Mouse (Mus musculus) liver, embryonic 11.5 days (tissue): Measurements from ENCODE around the gene Zfp428. TPM values are rescaled to one million over a fixed set of nuclear protein-coding genes. Genes with fewer than 3 reads are reported as not detected.

Experiments
- ATAC-seq: fragments of 200-750 bp; cut with Nextera tagmentation; replicated peaks from 2 replicates; pipeline ENCODE4 v1.8.0; 2017; ENCODE audit warnings: moderate number of reproducible peaks, mild to moderate bottlenecking, moderate TSS enrichment, moderate library complexity; ENCODE audit not compliant: low FRiP score
- DNase-seq: peaks from one replicate; pipeline ENCODE4 v3.0.0-alpha.2; 2017; ENCODE audit warnings: low spot score
- H3K27ac ChIP-seq: fragments of 300-500 bp; sonication (generic); 2 replicates; pipeline ENCODE4 v1.5.1; 2014; ENCODE audit warnings: mild to moderate bottlenecking, low read depth, low read length, control low read depth
- H3K27me3 ChIP-seq: fragments of 300-500 bp; sonication (generic); replicated peaks from 2 replicates; pipeline ENCODE4 v1.6.1; 2014; ENCODE audit warnings: low read length, mixed read lengths; ENCODE audit not compliant: control insufficient read depth, insufficient read depth
- H3K36me3 ChIP-seq: fragments of 300-500 bp; sonication (generic); 2 replicates; pipeline ENCODE4 v1.6.1; 2014; ENCODE audit warnings: mild to moderate bottlenecking, low read length, moderate library complexity, mixed read lengths; ENCODE audit not compliant: control insufficient read depth, insufficient read depth
- H3K4me1 ChIP-seq: fragments of 300-500 bp; sonication (generic); replicated peaks from 2 replicates; pipeline ENCODE4 v1.6.1; 2014; ENCODE audit warnings: low read length, mixed read lengths; ENCODE audit not compliant: control insufficient read depth, insufficient read depth
- H3K4me2 ChIP-seq: fragments of 300-500 bp; sonication (generic); 2 replicates; pipeline ENCODE4 v1.6.1; 2014; ENCODE audit warnings: mild to moderate bottlenecking, control low read depth, moderate library complexity
- H3K4me3 ChIP-seq: fragments of 300-500 bp; sonication (generic); 2 replicates; pipeline ENCODE4 v1.5.1; 2014; ENCODE audit warnings: low read depth, low read length, control low read depth
- H3K9ac ChIP-seq: fragments of 300-500 bp; sonication (generic); 2 replicates; pipeline ENCODE4 v1.6.1; 2014; ENCODE audit warnings: low read depth, low read length, control low read depth
- H3K9me3 ChIP-seq: fragments of 300-500 bp; sonication (generic); 2 replicates; pipeline ENCODE4 v1.6.1; 2016; ENCODE audit warnings: low read length, inconsistent platforms, mixed read lengths; ENCODE audit not compliant: control insufficient read depth
- WGBS: fragments of 180-500 bp; shearing (Covaris S2); extraction: QIAGEN DNeasy Blood & Tissue Kit; methylation state at CpG from one replicate; pipeline ENCODE4 v1.1.7; 2014; 5-methylcytosine and 5-hydroxymethylcytosine counted together
- polyA plus RNA-seq: library from polyadenylated mRNA; unstranded; fragments of >200 nt; fragmentation: Nextera tagmentation; extraction: Ambion mirVana; gene quantifications from 2 replicates; pipeline ENCODE4 v1.2.1, GENCODE M21; 2014

The Zfp428 gene
- polyA plus RNA-seq, 1 experiment from 2014 or later: 23.0 TPM

DNA sequence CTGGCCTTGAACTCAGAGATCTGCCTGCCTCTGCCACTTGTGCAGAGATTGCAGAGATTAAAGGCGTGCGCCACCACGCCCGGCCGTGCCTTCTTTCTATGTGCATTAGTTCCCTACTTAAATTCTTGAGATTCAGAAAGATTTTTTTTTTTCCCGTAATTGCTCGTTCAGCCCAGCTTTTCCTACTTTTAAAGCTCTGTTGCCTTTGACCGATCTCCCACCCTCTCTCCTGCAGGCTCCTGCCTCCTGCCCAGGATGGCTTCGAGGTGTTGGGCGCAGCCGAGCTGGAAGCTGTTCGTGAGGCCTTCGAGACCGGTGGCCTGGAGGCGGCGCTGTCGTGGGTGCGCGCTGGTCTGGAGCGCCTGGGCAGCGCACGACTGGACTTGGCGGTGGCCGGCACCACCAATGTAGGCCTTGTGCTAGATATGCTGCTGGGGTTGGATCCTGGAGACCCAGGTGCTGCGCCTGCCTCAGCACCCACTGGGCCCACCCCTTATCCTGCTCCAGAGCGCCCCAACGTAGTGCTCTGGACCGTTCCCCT, 26.3 kb downstream of the Zfp428 start:
- peaks cover 15% of the 10 kb centered on the region for H3K4me1 ChIP-seq
- H3K4me2 ChIP-seq: no peak overlapping the region
- WGBS: 82% methylated on average over 28 of the region's 28 CpGs
- ATAC-seq (no peak), DNase-seq (no peak)
- peaks cover 9% of the 10 kb centered on the region for H3K36me3 ChIP-seq
- H3K27ac ChIP-seq: no peak overlapping the region
- H3K9me3 ChIP-seq: no peaks in the 10 kb centered on the region
- no peak overlapping the region for H3K9ac ChIP-seq
- no peak overlapping the region for H3K4me3 ChIP-seq
- peaks cover 13% of the 10 kb centered on the region for H3K27me3 ChIP-seq

DNA sequence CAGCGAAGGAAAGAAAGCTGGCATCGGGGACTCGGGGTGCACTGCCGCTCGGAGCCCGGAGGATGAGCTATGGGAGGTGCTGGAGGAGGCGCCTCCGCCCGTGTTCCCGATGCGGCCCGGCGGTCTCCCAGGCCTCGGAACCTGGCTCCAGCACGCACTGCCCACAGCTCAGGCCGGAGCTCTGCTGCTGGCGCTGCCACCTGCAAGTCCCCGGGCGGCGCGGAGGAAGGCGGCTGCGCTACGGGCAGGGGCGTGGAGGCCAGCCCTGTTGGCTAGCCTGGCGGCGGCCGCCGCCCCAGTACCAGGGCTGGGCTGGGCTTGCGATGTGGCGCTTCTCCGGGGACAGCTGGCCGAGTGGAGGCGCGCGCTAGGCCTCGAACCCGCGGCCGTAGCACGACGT, 27.0 kb downstream of the Zfp428 start:
- Histone ChIP-seq H3K4me3 (no peak overlapping the region), H3K9ac (no peak overlapping the region), H3K36me3 (peaks cover 9% of the 10 kb centered on the region), H3K27me3 (peaks cover 13% of the 10 kb centered on the region), H3K4me2 (peak overlapping the region; percentile 17; the same call in 1 of the 2 replicates), H3K4me1 (peaks cover 15% of the 10 kb centered on the region), H3K27ac (no peak overlapping the region), H3K9me3 (no peaks in the 10 kb centered on the region)
- WGBS: 60% methylated on average over 42 of the region's 42 CpGs
- ATAC-seq (no peak), DNase-seq (no peak)

DNA sequence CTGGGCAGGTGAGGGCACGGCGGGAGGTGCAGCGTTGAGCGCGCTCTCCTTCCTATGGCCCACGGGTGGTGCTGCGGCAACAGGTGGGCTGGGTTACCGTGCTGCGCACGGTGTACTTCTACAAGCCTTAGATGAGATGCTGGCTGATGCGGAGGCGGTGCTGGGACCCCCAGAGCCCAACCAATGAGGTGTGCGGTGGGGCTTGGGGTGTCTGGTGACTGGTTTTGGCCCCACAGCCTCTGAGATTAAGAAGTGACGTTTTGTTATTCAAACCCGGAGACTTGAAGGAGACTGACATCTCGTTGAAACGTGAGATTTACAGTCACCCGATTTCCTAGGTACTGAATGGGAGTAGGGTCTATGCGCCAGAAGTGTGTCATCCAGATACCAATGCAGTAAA, 27.5 kb downstream of the Zfp428 start:
- H3K4me1 ChIP-seq: peaks cover 14% of the 10 kb centered on the region
- no peak for DNase-seq
- H3K4me2 ChIP-seq: peak overlapping the region; percentile 17; the same call in 1 of the 2 replicates
- ATAC-seq: no peak
- H3K9me3 ChIP-seq: no peaks in the 10 kb centered on the region
- H3K27ac ChIP-seq: no peak overlapping the region
- peaks cover 9% of the 10 kb centered on the region for H3K36me3 ChIP-seq
- 58% methylated on average over 19 of the region's 19 CpGs for WGBS
- no peak overlapping the region for H3K9ac ChIP-seq
- no peak overlapping the region for H3K4me3 ChIP-seq
- peaks cover 13% of the 10 kb centered on the region for H3K27me3 ChIP-seq

DNA sequence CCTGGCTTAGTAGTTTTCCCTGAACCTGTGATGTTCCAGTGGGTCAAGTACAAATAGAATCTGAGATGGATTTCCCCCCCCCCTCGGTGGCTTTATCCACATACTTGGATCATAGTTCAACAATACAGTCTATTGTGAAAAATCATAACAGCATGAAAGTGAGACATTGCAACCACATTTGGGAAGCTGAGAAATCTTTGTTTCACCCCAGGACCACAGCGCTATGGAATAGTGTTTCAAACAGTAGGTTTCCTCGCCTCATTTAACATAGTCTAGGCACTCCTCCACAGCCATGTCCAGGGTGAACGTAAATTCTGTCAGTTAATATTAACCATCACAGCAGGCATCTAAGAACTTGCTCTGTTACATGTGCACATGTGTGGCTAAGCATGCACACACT, 30.3 kb downstream of the Zfp428 start:
- no peaks in the 10 kb centered on the region for H3K9me3 ChIP-seq
- WGBS: 84% methylated on average over 4 of the region's 4 CpGs
- H3K36me3 ChIP-seq: peaks cover 9% of the 10 kb centered on the region
- H3K27me3 ChIP-seq: peaks cover 13% of the 10 kb centered on the region
- ATAC-seq: no peak
- H3K4me2 ChIP-seq: no peak overlapping the region
- no peak overlapping the region for H3K4me3 ChIP-seq
- no peak overlapping the region for H3K9ac ChIP-seq
- peaks cover 2% of the 10 kb centered on the region; the same call in 1 of the 2 replicates for H3K4me1 ChIP-seq
- no peak overlapping the region for H3K27ac ChIP-seq
- DNase-seq: no peak

DNA sequence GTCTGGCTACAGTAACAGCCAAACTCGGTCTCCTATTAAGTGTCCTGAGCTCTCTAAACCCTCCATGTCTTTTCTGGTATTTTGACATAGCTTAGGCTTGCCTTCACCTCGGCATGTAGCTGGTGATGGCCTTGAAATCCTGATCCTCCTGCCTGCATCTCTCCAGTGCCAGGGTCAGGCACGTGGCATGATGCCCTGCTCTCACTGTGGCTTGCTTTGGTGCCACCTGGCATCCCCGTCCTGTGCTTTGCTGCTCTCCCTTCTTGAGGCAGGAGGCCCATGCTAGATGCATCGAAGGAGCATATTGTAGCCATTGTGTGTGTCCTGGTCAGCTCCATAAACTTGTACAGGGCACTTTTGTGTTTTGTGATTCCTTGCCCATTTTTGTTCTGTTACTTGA, 30.8 kb downstream of the Zfp428 start:
- no peaks in the 10 kb centered on the region for H3K9me3 ChIP-seq
- DNase-seq (no peak), ATAC-seq (no peak)
- H3K4me1 ChIP-seq: no peaks in the 10 kb centered on the region
- H3K36me3 ChIP-seq: peaks cover 9% of the 10 kb centered on the region
- H3K27me3 ChIP-seq: peaks cover 13% of the 10 kb centered on the region
- H3K9ac ChIP-seq: no peak overlapping the region
- no peak overlapping the region for H3K4me3 ChIP-seq
- H3K4me2 ChIP-seq: no peak overlapping the region
- 71% methylated on average over 5 of the region's 5 CpGs for WGBS
- H3K27ac ChIP-seq: no peak overlapping the region

DNA sequence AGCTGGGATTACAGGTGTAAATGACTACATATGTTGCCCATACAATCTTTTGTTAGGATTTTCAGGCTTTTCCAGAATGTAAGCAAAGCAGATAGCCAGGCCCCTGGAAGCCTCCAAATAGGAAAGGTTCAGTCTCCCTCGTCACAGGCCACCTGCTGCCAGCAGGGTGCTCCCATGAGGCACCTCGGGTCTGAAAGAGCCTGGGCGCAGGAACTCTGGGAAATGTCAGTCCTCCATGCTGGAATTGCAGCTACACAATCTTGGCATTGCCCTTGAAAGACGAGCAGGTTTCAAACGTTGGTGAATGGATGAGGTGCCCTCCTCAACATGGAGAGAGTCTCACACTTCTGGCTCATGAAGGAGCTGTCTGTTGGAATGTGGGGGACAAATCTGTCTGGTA, 31.3 kb downstream of the Zfp428 start:
- Histone ChIP-seq H3K36me3 (peaks cover 8% of the 10 kb centered on the region), H3K27me3 (peaks cover 12% of the 10 kb centered on the region), H3K4me1 (no peaks in the 10 kb centered on the region), H3K27ac (no peak overlapping the region), H3K9me3 (no peaks in the 10 kb centered on the region), H3K9ac (no peak overlapping the region), H3K4me3 (no peak overlapping the region), H3K4me2 (no peak overlapping the region)
- 46% methylated on average over 5 of the region's 5 CpGs for WGBS
- ATAC-seq (no peak), DNase-seq (no peak)

DNA sequence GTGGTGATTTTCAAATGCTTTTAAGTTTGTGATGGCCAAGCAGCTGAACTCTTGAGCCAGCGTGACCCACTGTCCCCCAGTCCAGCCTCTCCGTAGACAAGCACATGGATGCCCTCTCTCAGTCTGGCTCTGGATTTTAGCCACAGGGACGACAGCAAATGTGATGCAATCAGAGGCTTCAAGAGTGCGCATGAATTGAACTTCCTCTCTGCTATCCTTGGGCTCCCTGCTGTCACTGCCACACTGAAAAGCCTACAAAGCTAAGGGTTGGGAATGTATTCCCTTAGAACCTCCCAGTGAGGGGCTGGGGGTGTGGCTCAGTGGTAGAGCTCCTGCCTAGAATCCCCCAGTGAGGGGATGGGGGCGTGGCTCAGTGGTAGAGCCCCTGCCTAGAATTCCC, 31.9 kb downstream of the Zfp428 start:
- H3K4me1 ChIP-seq: no peaks in the 10 kb centered on the region
- H3K36me3 ChIP-seq: peaks cover 4% of the 10 kb centered on the region
- no peak overlapping the region for H3K4me2 ChIP-seq
- ATAC-seq (no peak), DNase-seq (no peak)
- no peak overlapping the region for H3K27ac ChIP-seq
- H3K27me3 ChIP-seq: peaks cover 7% of the 10 kb centered on the region
- H3K4me3 ChIP-seq: no peak overlapping the region
- 61% methylated on average over 5 of the region's 5 CpGs for WGBS
- no peak overlapping the region for H3K9ac ChIP-seq
- no peaks in the 10 kb centered on the region for H3K9me3 ChIP-seq

DNA sequence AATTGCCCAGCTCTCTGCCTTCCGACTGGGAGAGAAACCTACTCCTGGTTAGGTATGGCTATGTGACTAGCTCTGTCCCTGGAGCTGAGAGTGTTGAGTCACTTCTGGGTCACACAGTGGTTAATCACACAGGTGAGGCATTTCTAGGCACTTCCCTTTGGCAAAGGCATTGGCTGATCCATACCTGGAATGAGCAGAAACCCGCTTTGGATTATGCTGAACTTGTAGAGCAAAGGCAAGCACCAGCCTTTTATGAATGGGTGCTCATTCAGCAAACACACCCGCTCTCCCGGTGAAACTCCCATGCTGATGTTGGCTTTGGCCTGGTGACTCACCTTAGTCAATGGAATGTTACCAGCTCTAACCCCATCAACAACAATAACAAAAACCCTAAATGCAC, 32.9 kb downstream of the Zfp428 start:
- H3K36me3 ChIP-seq: no peaks in the 10 kb centered on the region
- no peak overlapping the region for H3K4me3 ChIP-seq
- no peaks in the 10 kb centered on the region for H3K27me3 ChIP-seq
- H3K9ac ChIP-seq: no peak overlapping the region
- H3K4me1 ChIP-seq: no peaks in the 10 kb centered on the region
- no peak for DNase-seq
- H3K4me2 ChIP-seq: no peak overlapping the region
- H3K27ac ChIP-seq: no peak overlapping the region
- ATAC-seq: no peak
- WGBS: 90% methylated on average over 4 of the region's 4 CpGs
- no peaks in the 10 kb centered on the region for H3K9me3 ChIP-seq

DNA sequence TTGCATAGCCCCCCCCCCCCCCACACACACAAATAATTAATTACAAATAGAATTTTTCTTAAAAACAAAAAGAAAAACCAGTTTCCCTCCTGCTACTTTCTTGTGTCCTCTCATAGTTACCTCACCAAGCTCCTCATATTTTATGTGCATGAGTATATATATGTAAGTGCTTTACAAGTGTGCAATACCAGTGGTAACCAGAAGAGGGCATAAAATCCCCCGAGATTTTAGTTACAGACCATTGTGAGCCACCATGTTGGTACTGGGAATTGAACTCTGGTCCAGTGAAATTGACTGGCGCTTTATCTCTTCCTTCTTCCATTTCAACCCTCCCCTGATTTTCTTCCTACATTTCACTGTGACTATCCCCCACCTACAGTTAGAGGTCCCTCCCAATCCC, 37.7 kb downstream of the Zfp428 start:
- Histone ChIP-seq H3K9ac (no peak overlapping the region), H3K4me1 (peaks cover 10% of the 10 kb centered on the region), H3K4me3 (no peak overlapping the region), H3K27me3 (no peaks in the 10 kb centered on the region), H3K4me2 (no peak overlapping the region), H3K36me3 (0 out of 2 replicates have a peak, but pooled peaks cover 7% of the 10 kb centered on the region), H3K9me3 (no peaks in the 10 kb centered on the region), H3K27ac (no peak overlapping the region)
- DNase-seq (no peak), ATAC-seq (no peak)
- WGBS: 74% methylated on average over 2 of the region's 2 CpGs
